Mouse (Mus musculus) urinary bladder, adult 18-20 months (tissue): Measurements from ENCODE around the gene Znrd1as.
"Not testable (repeated sequence)": the region's sequence is repeated elsewhere in the genome, so short reads cannot be mapped to it uniquely, and the experiment has no call there.

Source experiments
- DNase-seq, 2 experiments: peaks; one replicate each; pipeline ENCODE4 v3.0.0; 2022; ENCODE audit warnings: low spot score in 2 of 2, mixed read lengths in 2 of 2

The Znrd1as gene

DNA sequence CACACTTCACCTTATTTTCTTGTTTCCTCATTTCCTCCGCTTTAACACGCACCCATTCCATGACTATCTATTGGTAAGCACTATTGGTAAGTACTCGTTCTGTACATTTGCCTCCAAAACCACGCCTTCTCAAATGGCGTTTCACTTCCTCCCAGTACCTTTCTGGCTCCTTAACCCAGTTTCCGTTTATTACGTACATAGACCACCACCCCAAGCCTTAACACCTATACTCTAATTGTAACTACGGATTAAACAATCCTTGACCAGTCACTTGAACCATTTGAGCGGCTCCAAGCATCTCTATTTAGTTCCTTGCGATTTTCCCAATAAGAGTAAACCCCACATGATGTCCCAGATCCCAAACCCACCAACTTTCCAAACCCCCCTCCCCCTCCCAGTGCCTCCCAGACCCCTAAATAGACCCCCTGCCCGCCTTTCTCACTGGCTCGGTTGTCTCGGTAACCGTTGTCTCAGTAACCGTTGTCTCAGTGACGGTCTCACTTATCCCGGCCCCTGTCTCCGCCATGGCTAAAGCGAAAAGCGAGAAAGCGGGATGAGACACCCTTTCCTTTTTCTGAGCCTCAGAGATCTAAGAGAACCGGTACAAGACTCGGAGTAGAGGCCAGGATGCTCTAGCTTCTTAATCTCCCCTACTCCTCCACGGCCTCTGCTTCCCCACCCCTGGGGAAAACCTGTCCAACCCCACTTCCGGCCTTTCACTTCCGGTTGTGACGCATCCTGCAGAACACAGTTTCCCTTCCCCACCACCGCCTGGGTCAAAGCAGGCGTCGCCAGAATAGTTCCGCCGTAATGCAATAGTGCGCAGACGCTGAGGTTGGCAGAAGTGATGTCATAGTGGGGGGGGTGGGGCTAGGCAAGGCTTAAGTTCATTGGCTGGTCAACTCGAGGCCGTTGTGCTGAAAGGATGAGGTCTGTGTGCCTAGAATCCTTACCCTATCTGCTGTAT, 7.1 kb upstream of the Znrd1as start, which contains the start of gene Ppp1r11:
Gene Ppp1r11, minus strand, starts transcription at position 761 of the 967 bp plus-strand sequence.
- peak; percentile 83 to 97 for DNase-seq

DNA sequence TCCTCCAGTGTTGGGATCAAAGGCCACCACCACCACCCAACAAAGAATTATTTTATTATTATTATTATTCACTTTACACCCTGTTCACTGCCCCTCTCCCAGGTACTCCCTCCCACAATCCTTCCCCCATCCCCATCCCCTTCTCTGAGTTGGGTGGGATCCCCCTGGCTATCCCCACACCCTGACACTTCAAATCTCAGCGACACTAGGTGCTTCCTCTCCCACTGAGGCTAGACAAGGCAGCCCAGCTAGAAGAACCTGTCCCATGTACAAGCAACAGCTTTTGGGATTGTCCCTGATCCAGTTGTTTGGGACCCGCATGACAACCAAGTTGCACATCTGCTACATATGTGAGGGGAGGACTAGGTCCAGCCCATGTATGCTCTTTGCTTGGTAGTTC, 5.8 kb upstream of the Znrd1as start:
- DNase-seq = no peak

DNA sequence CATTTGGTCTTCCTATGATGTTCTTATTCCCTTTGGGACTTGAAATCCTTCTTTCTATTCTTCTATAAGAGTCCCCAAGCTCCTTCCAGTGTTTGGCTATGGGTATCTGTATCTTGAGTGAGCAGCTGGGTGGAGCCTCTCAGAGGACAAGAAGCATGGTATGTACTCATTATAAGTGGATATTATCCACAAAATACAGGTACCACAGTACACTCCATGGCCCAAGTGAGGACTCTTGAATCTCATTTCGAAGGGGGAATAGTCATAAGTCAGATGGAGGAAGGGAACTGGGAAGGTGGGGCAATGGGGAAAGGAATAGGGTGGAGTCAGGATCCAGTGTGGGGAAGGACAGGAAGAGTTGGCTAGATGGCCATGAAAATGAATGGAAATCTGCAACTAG, 5.3 kb upstream of the Znrd1as start:
- no peak for DNase-seq

DNA sequence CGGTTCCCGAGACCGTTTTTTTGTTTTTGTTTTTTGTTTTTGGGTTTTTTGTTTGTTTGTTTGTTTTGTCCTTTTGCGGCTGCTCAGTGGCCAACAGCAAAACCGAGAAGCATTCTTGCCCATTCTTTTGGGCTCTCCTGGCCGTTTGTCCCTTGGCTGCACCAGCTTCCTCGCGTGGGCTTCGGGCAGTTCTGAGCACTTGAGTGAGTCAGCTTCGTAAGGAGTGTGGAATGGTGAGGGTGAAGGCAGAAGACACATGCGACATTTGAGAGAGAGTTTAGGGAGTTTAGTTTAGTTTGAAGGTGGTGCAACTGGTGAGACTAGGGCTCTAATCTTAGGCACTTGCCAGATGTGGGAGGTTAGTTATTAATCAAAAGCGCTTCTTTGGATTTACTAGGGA, 492 bp downstream of the Znrd1as start:
- no peak for DNase-seq

DNA sequence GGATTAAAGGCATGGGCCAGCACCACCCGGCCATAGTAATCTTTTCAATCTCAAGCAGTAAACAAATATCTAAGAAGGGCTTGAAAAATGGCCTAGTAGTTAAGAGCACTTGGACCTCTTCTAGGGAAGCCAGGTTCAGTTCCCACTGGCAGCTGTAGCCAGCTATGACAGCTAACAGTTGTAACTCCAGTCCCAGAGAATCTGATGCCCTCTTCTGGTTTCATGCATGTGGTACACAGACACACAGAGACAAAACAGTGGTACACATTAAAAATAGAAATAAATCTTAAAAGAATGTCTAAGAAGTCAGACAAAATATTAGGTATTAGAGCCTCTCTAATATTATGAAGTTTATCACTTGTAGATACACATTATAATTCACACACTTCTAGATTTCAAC, 2.7 kb downstream of the Znrd1as start:
- DNase-seq = no peak

DNA sequence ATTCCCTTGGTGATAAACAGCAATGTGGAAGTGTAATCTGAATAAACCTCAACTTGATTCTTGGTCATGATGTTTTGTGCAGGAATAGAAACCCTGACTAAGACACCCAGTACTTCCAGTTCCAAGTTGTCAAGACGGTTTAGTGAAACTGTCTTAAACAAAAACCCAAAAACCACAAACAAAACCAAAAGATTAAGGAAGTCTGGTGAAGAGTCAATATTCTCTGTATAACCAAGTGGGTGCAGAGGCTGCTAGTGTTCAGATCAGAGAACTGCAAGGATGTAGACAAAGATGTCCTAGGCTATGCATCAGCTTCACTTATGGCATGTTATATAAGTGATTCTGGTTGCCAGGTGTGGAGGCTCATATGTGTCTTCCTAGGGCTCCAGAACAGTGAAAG, 8.5 kb downstream of the Znrd1as start:
- no peak for DNase-seq

DNA sequence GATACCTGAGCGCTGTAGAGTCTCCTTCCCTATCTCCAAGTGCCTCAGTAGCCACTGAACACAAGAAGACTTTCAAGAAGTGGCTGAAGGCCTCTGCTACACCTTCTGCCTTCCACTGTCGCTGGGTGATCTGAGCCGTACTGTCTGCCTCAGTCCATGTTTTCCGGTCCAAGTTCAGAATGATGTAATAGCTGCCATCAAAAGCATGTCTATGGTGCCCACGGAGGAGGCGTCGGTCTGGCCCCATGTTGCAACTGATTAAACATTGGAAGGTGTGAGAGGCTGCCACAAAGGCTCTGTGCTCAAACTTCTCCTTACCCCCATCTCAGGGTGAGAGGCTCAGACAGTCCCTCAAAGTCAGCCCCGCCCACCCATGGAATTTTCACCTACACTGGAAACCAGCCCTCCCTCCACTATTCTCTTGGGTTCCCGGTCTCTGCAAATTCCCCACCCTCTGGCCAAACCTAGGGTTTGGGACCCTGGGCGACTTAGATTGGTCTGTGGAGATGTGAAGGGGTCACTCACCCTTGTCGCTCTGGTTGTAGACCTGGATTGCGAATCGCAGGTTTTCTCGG, 12.0 kb downstream of the Znrd1as start:
- no peak for DNase-seq

DNA sequence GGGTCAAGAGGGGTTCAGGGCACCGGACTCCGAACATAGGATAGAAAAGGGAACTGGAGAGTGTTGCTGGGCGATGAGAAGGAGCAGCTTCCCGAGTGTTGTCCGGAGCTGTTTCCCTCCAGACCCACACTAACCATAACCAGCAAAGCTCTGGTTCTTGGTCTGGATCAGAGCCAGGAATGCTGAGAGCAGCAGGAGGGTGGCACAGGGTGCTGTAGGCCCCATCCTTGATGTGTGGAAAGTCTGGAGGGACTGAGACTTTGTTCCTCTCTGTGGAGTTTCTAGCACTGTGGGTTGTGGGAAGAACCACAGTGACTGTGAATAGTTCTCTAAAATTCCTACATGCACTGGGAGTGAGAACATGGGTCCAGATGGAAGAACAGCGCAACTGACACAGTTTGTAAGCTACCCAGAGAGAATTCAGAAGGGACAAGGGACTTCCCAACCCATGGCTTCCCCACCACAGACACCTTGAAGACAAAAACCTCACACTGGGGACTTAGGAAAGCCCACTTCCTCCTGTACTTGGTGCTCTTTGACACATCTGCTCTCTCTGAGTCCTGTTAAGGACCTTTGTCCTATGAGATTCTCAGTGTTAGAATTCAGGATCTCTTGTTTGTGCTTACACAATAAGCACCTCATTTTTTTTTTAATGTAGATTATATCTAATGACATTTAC, 12.9 kb downstream of the Znrd1as start:
- DNase-seq = no peak

DNA sequence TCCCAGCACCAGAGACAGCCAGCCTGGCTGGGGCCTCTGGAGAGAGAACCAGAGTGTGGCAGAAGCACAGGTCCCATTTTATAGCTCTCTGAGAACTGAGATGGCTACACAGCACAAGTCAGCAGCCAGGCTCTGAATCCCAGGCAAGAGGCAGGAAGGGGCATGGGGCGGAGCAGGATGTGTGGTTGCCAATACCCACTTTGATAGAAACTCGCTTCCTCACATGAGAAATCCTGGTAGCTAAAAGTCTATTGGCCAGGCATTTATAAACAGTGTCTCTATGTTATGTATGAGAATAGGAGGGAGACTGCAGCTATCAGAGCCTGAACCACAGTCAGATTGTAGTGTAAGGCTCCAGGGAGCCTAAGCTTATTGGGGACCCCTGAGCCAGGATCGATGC, 14.4 kb downstream of the Znrd1as start:
- DNase-seq = no peak

DNA sequence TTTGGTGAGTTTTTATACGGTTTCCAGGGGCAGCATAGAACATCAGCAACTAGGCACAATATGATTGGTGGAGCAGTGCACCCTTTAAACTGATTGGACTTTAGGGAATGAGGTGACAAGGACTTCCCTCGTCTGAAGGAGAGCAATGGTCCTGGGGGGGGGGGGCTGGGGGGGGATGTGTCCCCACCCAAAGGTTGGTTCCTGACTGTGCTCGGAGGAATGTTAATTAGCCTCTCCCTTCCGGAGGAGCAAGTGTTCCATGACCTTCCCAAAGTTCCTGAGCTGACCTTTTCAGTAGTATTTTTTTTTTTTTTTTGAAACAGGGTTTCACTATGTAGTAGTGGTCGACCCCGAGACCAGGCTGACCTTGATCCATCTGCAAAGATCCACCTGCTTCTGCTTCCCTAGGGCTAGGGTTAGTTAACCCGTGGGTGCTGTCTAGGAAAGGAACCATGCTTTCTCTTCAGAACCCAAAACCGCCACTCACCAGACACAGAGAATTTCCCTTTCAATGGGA, 14.9 kb downstream of the Znrd1as start:
- DNase-seq = no peak

DNA sequence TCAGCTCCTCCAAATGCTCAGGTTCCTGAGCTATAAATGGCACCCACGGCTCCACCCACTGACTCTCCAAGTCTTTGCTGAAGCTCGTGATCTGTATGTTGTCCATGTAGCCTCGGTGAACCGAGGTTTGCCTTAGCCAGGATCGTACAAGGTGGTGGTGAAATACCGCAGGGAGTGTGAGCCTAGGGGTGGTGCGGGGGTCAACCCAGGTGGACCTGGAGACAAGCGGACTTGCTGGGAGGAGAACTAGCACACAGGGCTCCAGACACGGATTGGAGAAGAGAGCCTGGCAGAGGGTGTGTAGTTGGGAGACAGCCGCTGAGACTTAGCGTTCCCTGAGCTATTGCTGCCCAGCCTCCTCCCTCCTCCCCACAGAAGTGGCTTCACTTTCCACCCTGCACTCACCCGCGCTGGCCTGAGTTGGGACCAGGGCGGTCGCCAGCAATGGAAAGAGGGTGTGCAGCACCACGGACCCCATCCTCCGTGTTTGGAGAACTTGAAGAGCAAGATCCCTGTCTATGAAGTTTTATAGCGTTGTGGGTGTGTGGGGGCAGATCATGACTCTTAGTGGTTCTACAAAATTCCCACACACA, 22.9 kb downstream of the Znrd1as start, which contains the start of gene 2410137M14Rik:
Gene 2410137M14Rik, minus strand, starts transcription at position 17 of the 593 bp plus-strand sequence.
- no peak for DNase-seq

DNA sequence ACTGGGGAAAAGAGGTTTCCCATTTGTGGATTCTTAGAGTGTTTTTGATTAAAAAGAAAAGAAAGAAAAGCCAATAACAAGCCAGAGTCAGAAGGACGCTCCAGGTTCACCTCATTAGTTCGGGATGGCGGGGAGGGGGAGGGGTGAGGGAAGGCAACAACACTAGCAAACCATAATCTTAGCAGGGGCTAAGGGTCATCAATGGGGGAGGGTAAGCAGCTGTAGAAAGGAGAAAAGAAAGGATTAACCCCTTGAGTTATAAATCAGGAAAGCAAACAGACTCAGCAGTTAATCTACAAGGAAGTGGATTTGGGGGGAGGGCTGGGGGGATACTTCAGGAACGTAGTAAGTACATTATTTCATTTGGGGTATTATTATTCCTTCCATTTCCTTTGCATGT, 23.5 kb downstream of the Znrd1as start:
- DNase-seq = no peak

DNA sequence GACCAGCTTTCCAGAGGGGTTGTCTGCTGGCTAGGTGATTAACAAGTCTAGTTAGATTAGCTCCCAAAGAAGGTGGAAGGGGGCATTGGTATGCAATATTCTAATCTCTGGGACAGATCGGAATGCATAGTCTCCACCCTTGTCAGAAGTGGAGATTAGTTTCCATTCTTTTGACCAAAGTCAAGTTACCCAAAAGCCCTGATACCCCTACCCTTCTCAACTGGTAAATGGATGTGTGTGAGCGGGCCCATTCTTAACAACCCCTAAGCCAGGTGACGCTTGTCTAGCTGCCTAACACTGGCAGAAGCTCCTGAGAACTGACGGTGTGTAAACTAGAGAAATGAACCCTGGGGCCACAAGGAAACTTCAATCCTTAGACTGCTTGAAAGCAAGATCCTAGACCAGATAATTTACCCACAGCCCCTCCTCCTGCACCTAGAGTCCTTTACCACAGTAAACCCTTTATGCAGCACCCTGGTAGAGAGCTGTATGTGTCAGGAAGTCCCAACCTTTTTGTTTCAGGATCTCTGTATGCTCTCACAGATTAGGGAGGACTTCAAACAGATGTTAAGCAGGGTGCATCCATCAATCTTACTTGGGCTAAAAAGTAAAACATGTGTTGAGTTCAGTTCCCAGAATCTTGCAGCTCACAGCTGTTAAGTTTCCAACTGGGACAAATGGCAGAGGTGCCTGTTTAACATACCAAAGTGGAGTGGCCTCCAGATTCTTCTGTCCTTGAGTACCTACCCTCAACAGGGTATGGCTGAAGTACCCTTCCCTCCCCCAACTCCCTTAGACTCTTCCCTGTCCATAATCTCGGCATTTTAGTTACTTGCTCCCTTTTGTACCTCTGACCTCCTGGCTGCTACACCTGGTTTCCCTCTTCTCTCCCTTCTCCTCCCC, 24.1 kb downstream of the Znrd1as start:
- no peak for DNase-seq

DNA sequence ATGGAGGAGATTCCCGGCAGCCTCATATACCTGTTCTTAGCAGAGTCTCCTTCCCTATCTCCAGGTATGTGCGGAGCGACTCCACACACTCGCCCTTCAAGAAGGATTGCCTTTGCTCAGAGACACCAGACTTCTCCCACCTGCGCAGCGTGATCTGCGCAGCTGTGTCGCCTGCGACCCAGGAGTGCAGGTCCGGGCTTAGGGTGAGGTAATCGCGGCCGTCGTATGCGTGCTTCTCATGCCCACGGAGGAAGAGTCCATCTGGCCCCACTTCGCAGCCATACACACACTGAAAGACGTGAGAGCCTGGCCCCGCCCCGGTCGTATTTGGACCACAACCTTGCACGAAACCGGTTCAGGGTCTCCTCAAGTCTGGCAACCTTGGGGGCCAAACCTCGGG, 30.1 kb downstream of the Znrd1as start:
- DNase-seq = no peak

DNA sequence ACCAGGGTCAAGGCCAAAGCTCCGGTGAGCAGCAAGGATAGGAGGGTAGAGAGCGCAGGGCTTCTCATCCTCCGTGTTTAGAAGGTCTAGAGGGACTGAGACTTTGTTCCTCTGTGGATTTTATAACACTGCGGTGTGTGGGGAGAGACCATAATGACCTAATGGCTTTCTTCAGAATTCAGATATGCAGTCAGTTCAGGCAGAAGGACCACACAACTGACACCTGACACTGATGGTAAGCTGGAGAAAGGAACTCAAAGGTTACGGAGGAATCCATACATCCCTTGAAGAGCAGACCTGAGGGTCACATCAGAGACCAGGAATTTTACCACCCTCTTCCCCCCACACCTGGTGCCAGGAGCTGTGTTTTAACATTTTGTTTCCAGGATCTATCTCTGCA, 31.0 kb downstream of the Znrd1as start, which contains the start of gene H2-M5:
Gene H2-M5, minus strand, starts transcription at position 101 of the 400 bp plus-strand sequence.
- no peak for DNase-seq

DNA sequence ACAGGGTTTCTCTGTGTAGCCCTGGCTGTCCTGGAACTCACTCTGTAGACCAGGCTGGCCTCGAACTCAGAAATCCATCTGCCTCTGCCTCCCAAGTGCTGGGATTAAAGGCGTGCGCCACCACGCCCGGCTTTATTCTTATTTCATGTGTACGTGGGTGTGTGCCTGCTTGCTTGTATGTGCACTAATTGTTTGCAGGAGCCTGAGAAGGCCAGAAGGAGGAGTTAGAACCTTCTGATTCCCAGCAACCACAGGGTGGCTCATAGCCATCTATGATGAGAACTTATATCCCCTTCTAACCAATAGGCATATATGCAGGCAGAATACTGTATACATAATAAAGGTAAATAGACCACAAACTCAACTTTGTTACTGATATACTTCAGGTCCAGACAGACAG, 32.2 kb downstream of the Znrd1as start:
- not testable (repeated sequence) for DNase-seq

DNA sequence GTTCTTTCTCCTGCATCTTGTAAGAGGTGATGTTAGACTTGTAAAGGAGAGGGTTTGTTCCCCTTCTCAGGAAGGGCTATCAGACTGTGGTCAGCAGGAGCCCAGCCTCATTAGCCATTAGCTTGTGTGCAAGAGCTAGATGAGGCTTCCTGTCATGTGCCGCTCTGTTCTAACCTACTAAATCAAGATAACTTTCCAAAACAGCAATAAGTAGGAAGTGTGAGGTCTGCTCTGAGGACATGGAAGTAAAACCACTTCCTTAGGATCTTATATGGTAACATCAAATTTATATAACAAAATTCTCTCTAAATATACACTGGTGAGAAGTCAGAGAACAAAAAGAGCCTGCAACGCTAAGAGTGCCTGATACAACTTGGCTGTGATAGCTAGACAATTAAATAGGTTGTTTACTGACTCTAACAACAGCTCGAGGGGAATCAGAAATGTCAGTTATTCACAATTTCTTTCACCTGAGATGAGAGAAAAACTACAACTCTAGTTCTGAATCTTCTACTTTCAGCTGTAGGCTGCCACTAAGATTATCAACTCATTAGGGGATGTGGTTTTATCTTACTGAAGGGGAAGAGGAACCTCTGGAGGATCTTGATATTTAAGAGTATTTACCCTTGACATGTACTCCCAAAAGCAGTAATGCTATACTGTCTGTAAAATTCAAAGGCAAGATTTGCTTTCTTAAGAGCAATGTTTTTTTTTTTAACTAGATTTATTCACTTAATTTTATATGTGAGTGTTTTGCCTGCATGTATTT, 34.1 kb downstream of the Znrd1as start:
- no peak for DNase-seq

DNA sequence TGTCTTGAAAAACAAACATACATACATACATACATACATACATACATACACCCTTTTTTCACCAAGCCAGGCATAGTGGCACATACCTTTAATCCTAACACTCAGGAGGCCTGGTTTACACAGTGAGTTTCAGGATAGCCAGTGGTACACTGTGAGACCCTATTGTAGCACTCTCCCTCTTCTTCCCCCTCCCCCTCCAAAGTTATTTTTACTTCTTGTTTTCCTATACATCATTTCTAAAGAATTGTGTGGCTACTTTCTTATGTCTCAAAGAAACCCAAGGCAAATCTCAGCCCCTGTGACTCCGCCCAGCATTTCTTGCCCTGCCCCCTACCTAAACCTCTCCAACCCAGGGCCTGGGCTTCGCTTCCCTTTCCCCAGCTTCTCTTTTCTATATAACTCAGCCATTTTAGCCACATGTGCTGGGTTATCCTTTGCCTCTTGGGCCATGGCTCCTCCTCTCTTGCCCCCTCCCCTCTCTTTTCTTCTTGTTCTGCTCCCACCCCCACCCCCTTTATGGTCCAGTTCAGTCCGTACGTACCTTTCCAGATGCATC, 35.5 kb downstream of the Znrd1as start:
- no peak for DNase-seq

DNA sequence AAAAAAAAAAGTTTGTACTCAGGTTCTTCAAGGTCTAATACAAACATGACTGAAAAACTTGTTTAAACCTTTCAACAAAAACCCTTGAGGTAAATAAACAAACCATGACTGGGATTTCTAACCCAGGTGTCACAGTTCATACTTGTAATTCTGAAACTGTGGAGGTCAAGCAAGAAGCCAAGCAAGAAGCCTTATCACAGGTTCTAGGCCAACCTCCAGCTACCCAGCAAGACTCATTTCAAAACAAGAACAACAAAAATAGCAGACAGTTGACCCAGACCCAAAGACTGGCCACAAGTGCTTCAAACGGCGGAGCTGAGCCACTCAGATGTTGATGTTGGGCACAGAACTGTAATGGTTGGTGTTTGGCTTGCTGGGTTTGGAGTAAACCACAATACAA, 36.1 kb downstream of the Znrd1as start:
- no peak for DNase-seq

DNA sequence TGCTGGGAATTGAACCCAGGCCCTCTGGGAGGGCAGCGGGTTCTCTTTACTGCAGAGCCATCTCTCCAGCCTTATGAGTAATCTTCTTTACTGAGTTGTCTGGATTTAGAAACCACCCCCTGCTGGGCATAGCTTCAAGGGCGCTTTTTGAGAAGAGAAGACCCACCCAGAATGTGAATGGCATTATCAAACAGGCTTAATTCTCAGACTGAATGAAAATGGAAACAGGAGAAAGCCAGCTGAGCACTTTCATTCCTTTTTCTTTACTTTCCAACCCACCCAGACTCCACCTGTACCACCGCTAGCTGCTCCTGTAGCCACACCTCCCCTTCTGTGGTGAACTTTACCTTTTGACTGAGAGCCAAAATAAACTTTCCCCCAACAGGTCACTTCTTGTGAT, 37.1 kb downstream of the Znrd1as start:
- no peak for DNase-seq
